Mouse (Mus musculus) liver, embryonic 16.5 days (tissue): ENCODE data around the gene Pkd2l1. TPM values are rescaled to one million over a fixed set of nuclear protein-coding genes. Genes with fewer than 3 reads are reported as not detected.

Experiments used
- ATAC-seq: fragments of 200-750 bp; cut with Nextera tagmentation; 2 replicates; pipeline ENCODE4 v1.8.0; 2017; ENCODE audit warnings: low read depth, mild to moderate bottlenecking, moderate number of reproducible peaks, moderate library complexity
- H3K27ac ChIP-seq: fragments of 300-500 bp; sonication (generic); 2 replicates; pipeline ENCODE4 v1.5.1; 2014; ENCODE audit warnings: mild to moderate bottlenecking, low read length
- H3K27me3 ChIP-seq: fragments of 300-500 bp; sonication (generic); 2 replicates; pipeline ENCODE4 v1.6.1; 2014; ENCODE audit warnings: low read depth, low read length, mixed read lengths; ENCODE audit not compliant: control insufficient read depth, insufficient read depth
- H3K36me3 ChIP-seq: fragments of 300-500 bp; sonication (generic); 2 replicates; pipeline ENCODE4 v1.6.1; 2014; ENCODE audit warnings: mild to moderate bottlenecking; ENCODE audit not compliant: control insufficient read depth, insufficient read depth
- H3K4me1 ChIP-seq: fragments of 300-500 bp; sonication (generic); 2 replicates; pipeline ENCODE4 v1.6.1; 2014; ENCODE audit warnings: low read depth, low read length, mixed read lengths; ENCODE audit not compliant: control insufficient read depth
- H3K4me2 ChIP-seq: fragments of 300-500 bp; sonication (generic); 2 replicates; pipeline ENCODE4 v1.6.1; 2014; ENCODE audit warnings: low read depth, low read length, mixed read lengths
- H3K4me3 ChIP-seq: fragments of 300-500 bp; sonication (generic); 2 replicates; pipeline ENCODE4 v1.5.1; 2014; ENCODE audit warnings: low read depth, mild to moderate bottlenecking, low read length
- H3K9ac ChIP-seq: fragments of 300-500 bp; sonication (generic); 2 replicates; pipeline ENCODE4 v1.6.1; 2014; ENCODE audit warnings: low read depth, low read length
- H3K9me3 ChIP-seq: fragments of 300-500 bp; sonication (generic); replicated peaks from 2 replicates; pipeline ENCODE4 v1.6.1; 2016; ENCODE audit warnings: low read length; ENCODE audit not compliant: control insufficient read depth
- WGBS: fragments of 180-500 bp; shearing (Covaris S2); extraction: QIAGEN DNeasy Blood & Tissue Kit; methylation state at CpG from one replicate; pipeline ENCODE4 v1.1.7; 2014; ENCODE audit not compliant: insufficient replicate concordance; 5-methylcytosine and 5-hydroxymethylcytosine counted together
- polyA plus RNA-seq: library from polyadenylated mRNA; unstranded; fragments of >200 nt; fragmentation: Nextera tagmentation; extraction: Ambion mirVana; gene quantifications from 2 replicates; pipeline ENCODE4 v1.2.1, GENCODE M21; 2015

The Pkd2l1 gene
- polyA plus RNA-seq, 1 experiment from 2014 or later, result not detected

GRCm38 (mm10) chr19:44207079-44207478 lies 14.8 kb upstream of the Pkd2l1 start:
- H3K9me3 ChIP-seq, result no peaks in the 10 kb centered on the region
- no peak overlapping the region for H3K4me3 ChIP-seq
- no peaks in the 10 kb centered on the region for H3K27me3 ChIP-seq
- H3K27ac ChIP-seq, result no peak overlapping the region
- H3K4me1 ChIP-seq, result no peaks in the 10 kb centered on the region
- no peak overlapping the region for H3K9ac ChIP-seq
- H3K36me3 ChIP-seq, result no peaks in the 10 kb centered on the region
- WGBS, result 30% methylated on average over 2 of the region's 2 CpGs
- ATAC-seq, result no peak
- H3K4me2 ChIP-seq, result no peak overlapping the region

GRCm38 (mm10) chr19:44203015-44203564 lies 10.8 kb upstream of the Pkd2l1 start, which contains the start of gene Scd3:
Gene Scd3 (plus strand): TSS chr19:44203269.
- Histone ChIP-seq H3K27ac (no peak within 1 kb of the TSS), H3K36me3 (no peaks in the 10 kb centered on the region), H3K4me1 (no peaks in the 10 kb centered on the region), H3K4me3 (no peak within 1 kb of the TSS), H3K9ac (no peak within 1 kb of the TSS), H3K9me3 (no peaks in the 10 kb centered on the region), H3K4me2 (no peak within 1 kb of the TSS), H3K27me3 (no peaks in the 10 kb centered on the region)
- 77% methylated on average over 9 of the region's 9 CpGs for WGBS
- ATAC-seq, result no peak

GRCm38 (mm10) chr19:44198964-44199363 lies 6.7 kb upstream of the Pkd2l1 start:
- Histone ChIP-seq H3K4me3 (no peak overlapping the region), H3K36me3 (no peaks in the 10 kb centered on the region), H3K9ac (no peak overlapping the region), H3K27me3 (no peaks in the 10 kb centered on the region), H3K4me1 (no peaks in the 10 kb centered on the region), H3K27ac (no peak overlapping the region), H3K9me3 (no peaks in the 10 kb centered on the region), H3K4me2 (no peak overlapping the region)
- ATAC-seq, result no peak
- 63% methylated on average over 2 of the region's 2 CpGs for whole genome bisulfite sequencing

GRCm38 (mm10) chr19:44198494-44198893 lies 6.3 kb upstream of the Pkd2l1 start:
- Histone ChIP-seq H3K27ac (no peak overlapping the region), H3K36me3 (no peaks in the 10 kb centered on the region), H3K4me1 (no peaks in the 10 kb centered on the region), H3K4me3 (no peak overlapping the region), H3K27me3 (no peaks in the 10 kb centered on the region), H3K4me2 (no peak overlapping the region), H3K9me3 (no peaks in the 10 kb centered on the region), H3K9ac (no peak overlapping the region)
- no peak for ATAC-seq
- 72% methylated on average over 6 of the region's 6 CpGs for WGBS

GRCm38 (mm10) chr19:44197053-44197852 lies 5.0 kb upstream of the Pkd2l1 start:
- Histone ChIP-seq H3K36me3 (no peaks in the 10 kb centered on the region), H3K4me1 (no peaks in the 10 kb centered on the region), H3K4me2 (no peak overlapping the region), H3K9ac (no peak overlapping the region), H3K4me3 (no peak overlapping the region), H3K27me3 (no peaks in the 10 kb centered on the region), H3K27ac (no peak overlapping the region), H3K9me3 (no peaks in the 10 kb centered on the region)
- no peak for ATAC-seq
- 22% methylated on average over 10 of the region's 10 CpGs for WGBS

- H3K4me2 ChIP-seq, result no peak overlapping the region
- no peaks in the 10 kb centered on the region for H3K36me3 ChIP-seq
- no peak overlapping the region for H3K4me3 ChIP-seq
- H3K9me3 ChIP-seq, result no peaks in the 10 kb centered on the region
- H3K27me3 ChIP-seq, result no peaks in the 10 kb centered on the region
- no peaks in the 10 kb centered on the region for H3K4me1 ChIP-seq
- H3K9ac ChIP-seq, result no peak overlapping the region
- no peak for ATAC-seq
- H3K27ac ChIP-seq, result no peak overlapping the region
- WGBS, result 17% methylated on average over 7 of the region's 7 CpGs
These were observed 2.9 kb upstream of the Pkd2l1 start for GRCm38 (mm10) chr19:44195138-44195537.

GRCm38 (mm10) chr19:44193906-44194305 lies 1.7 kb upstream of the Pkd2l1 start:
- no peaks in the 10 kb centered on the region for H3K4me1 ChIP-seq
- H3K9ac ChIP-seq, result no peak overlapping the region
- no peak overlapping the region for H3K4me3 ChIP-seq
- no peaks in the 10 kb centered on the region for H3K27me3 ChIP-seq
- no peaks in the 10 kb centered on the region for H3K9me3 ChIP-seq
- 65% methylated on average over 7 of the region's 7 CpGs for WGBS
- H3K4me2 ChIP-seq, result no peak overlapping the region
- no peak overlapping the region for H3K27ac ChIP-seq
- H3K36me3 ChIP-seq, result no peaks in the 10 kb centered on the region
- ATAC-seq, result no peak

GRCm38 (mm10) chr19:44189056-44189455 lies 3.2 kb downstream of the Pkd2l1 start:
- WGBS, result 70% methylated on average over 4 of the region's 4 CpGs
- no peak for ATAC-seq
- Histone ChIP-seq H3K4me2 (no peak overlapping the region), H3K9ac (no peak overlapping the region), H3K36me3 (no peaks in the 10 kb centered on the region), H3K27me3 (no peaks in the 10 kb centered on the region), H3K9me3 (no peaks in the 10 kb centered on the region), H3K27ac (no peak overlapping the region), H3K4me1 (no peaks in the 10 kb centered on the region), H3K4me3 (no peak overlapping the region)

- Histone ChIP-seq H3K9ac (no peak overlapping the region), H3K36me3 (no peaks in the 10 kb centered on the region), H3K4me2 (no peak overlapping the region), H3K27ac (no peak overlapping the region), H3K4me1 (no peaks in the 10 kb centered on the region), H3K4me3 (no peak overlapping the region), H3K27me3 (no peaks in the 10 kb centered on the region), H3K9me3 (no peaks in the 10 kb centered on the region)
- WGBS, result 51% methylated on average over 3 of the region's 3 CpGs
- no peak for ATAC-seq
These were observed 8.3 kb downstream of the Pkd2l1 start for GRCm38 (mm10) chr19:44183968-44184367.
